Mouse (Mus musculus): ENCODE measurements around the gene Gnl3l. TPM values are rescaled to one million over a fixed set of nuclear protein-coding genes. Genes with fewer than 3 reads are reported as not detected.

Gnl3l gene
- total and polyA plus RNA-seq, 3 experiments = 44.3 to 61.9 (median 49.6) TPM

DNA sequence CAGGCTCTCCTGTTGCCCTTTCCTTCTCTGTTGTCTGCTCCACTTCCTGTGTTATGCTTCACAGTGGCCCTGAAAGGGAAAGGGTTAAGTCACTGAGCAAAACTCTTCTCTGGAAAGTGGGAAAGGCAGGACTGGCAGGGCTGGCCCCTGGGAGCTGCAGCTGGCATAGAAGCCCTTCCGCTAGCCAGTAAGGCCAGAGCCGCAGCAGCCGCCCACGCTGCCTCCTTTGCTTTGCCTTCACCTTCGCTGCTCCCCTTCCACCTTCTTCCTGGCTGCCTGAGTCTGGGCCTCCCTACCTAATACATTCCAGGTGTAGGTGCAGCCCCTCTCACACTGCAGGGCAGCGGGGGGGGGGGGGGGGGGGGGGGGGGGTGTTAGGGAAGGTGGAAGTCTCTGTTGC is 37.4 kb upstream of the Gnl3l start:
- no peak for DNase-seq (ENCODE audit: low read depth, low spot score)
- no peak overlapping the region for H3K4me3 ChIP-seq (ENCODE audit: control insufficient read depth in 1 of 2, insufficient read depth in 1 of 2, low read depth in 2 of 2, low read length in 2 of 2)
- no peaks in the 10 kb centered on the region for H3K4me1 ChIP-seq (ENCODE audit: control insufficient read depth in 1 of 2, insufficient read depth in 2 of 2, low read length in 2 of 2)
- H3K27me3 ChIP-seq (ENCODE audit: control insufficient read depth in 1 of 2, insufficient read depth in 2 of 2, low read length in 2 of 2) = no peaks in the 10 kb centered on the region
- no peaks in the 10 kb centered on the region for H3K36me3 ChIP-seq (ENCODE audit: control insufficient read depth in 1 of 2, insufficient read depth in 2 of 2, low read length in 2 of 2)
- no peaks in the 10 kb centered on the region for H3K79me2 ChIP-seq (ENCODE audit: control insufficient read depth, insufficient read depth, low read length, poor library complexity)
- TF ChIP-seq KAT2A (conservative IDR thresholded peaks at IDR 0.05; ENCODE audit: low read depth, low read length) (no peak), USF2 (IDR thresholded peaks at IDR 0.05; ENCODE audit: borderline replicate concordance in 1 of 2, insufficient read depth in 1 of 2, low read depth in 1 of 2, low read length in 2 of 2) (no peak), ZMIZ1 (IDR thresholded peaks at IDR 0.05; ENCODE audit: low read depth, low read length) (no peak), NELFE (IDR thresholded peaks at IDR 0.05; ENCODE audit: low read depth, low read length) (no peak), MEF2A (IDR thresholded peaks at IDR 0.05; ENCODE audit: extremely low read depth, insufficient replicate concordance, low read depth, low read length, poor library complexity, severe bottlenecking) (no peak), SIN3A (IDR thresholded peaks at IDR 0.05; ENCODE audit: low read length) (no peak), MAX (IDR thresholded peaks at IDR 0.05; ENCODE audit: low read length) (no peak), CHD1 (IDR thresholded peaks at IDR 0.05; ENCODE audit: low read depth, low read length) (no peak), BHLHE40 (IDR thresholded peaks at IDR 0.05; ENCODE audit: borderline replicate concordance, low read depth, low read length) (no peak), TCF12 (IDR thresholded peaks at IDR 0.05; ENCODE audit: low read depth, low read length) (no peak), MXI1 (IDR thresholded peaks at IDR 0.05; ENCODE audit: low read depth, low read length) (no peak), SMC3 (IDR thresholded peaks at IDR 0.05; ENCODE audit: low read depth, low read length) (no peak), POLR2AphosphoS2 (IDR thresholded peaks at IDR 0.05; ENCODE audit: low read length) (no peak), CTCF (IDR thresholded peaks at IDR 0.05 in 2 of 3, conservative IDR thresholded peaks at IDR 0.05 in 1 of 3; ENCODE audit: control insufficient read depth in 1 of 3, insufficient read depth in 1 of 3, low read depth in 2 of 3, low read length in 3 of 3, poor library complexity in 1 of 3, severe bottlenecking in 1 of 3) (no peak), ZKSCAN1 (IDR thresholded peaks at IDR 0.05; ENCODE audit: low read depth, low read length) (no peak), EP300 (IDR thresholded peaks at IDR 0.05; ENCODE audit: low read depth in 1 of 2, low read length in 2 of 2) (no peak), GATA1 (IDR thresholded peaks at IDR 0.05; ENCODE audit: low read depth, low read length) (no peak), ETS1 (IDR thresholded peaks at IDR 0.05; ENCODE audit: low read depth, low read length) (no peak)
- no peak overlapping the region for H3K27ac ChIP-seq (ENCODE audit: control insufficient read depth, low read depth, low read length)
- H3K9me3 ChIP-seq (replicated peaks; ENCODE audit: insufficient read depth, low read length) = no peaks in the 10 kb centered on the region
- no peak overlapping the region for H3K9ac ChIP-seq (ENCODE audit: control insufficient read depth, low read depth, low read length, poor library complexity, severe bottlenecking)

DNA sequence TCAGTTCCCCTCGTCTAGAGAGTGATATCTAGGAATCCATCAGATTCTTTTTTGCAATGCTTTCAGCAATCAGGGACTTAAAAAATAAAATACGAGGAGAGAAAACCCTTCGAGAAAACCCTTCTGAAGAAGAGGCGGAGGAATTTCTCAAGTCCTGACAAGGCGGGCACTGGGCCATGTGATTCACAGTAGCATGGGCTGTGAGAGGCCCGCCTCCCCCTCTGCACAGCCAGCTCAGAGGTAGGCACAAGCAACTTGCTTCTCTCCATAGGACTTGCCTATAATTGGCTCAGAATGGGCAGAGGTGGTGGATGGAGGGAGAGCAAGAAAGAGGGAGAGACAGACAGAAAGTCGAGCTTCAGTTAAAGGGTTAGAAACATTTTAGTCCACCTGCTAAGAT is 33.2 kb upstream of the Gnl3l start:
- DNase-seq (ENCODE audit: low read depth, low spot score) = no peak
- no peaks in the 10 kb centered on the region for H3K27me3 ChIP-seq (ENCODE audit: control insufficient read depth in 1 of 2, insufficient read depth in 2 of 2, low read length in 2 of 2)
- H3K9ac ChIP-seq (ENCODE audit: control insufficient read depth, low read depth, low read length, poor library complexity, severe bottlenecking) = no peak overlapping the region
- no peaks in the 10 kb centered on the region for H3K36me3 ChIP-seq (ENCODE audit: control insufficient read depth in 1 of 2, insufficient read depth in 2 of 2, low read length in 2 of 2)
- TF ChIP-seq ZC3H11A (IDR thresholded peaks at IDR 0.05; ENCODE audit: low read depth, low read length) (no peak), POLR2AphosphoS2 (IDR thresholded peaks at IDR 0.05; ENCODE audit: low read length) (no peak), ZNF384 (IDR thresholded peaks at IDR 0.05; ENCODE audit: low read depth, low read length) (no peak), KAT2A (conservative IDR thresholded peaks at IDR 0.05; ENCODE audit: low read depth, low read length) (no peak), GABPA (IDR thresholded peaks at IDR 0.05; ENCODE audit: low read depth, low read length) (no peak), CHD2 (IDR thresholded peaks at IDR 0.05; ENCODE audit: low read length) (no peak), NELFE (IDR thresholded peaks at IDR 0.05; ENCODE audit: low read depth, low read length) (no peak), MEF2A (IDR thresholded peaks at IDR 0.05; ENCODE audit: extremely low read depth, insufficient replicate concordance, low read depth, low read length, poor library complexity, severe bottlenecking) (no peak), UBTF (IDR thresholded peaks at IDR 0.05; ENCODE audit: borderline replicate concordance, insufficient read depth, low read depth, low read length) (no peak), MAZ (IDR thresholded peaks at IDR 0.05; ENCODE audit: low read depth, low read length) (no peak), MAX (IDR thresholded peaks at IDR 0.05; ENCODE audit: low read length) (no peak), TBP (IDR thresholded peaks at IDR 0.05; ENCODE audit: low read depth, low read length) (no peak), RCOR1 (IDR thresholded peaks at IDR 0.05; ENCODE audit: low read depth, low read length) (no peak), TCF12 (IDR thresholded peaks at IDR 0.05; ENCODE audit: low read depth, low read length) (no peak), USF2 (IDR thresholded peaks at IDR 0.05; ENCODE audit: borderline replicate concordance in 1 of 2, insufficient read depth in 1 of 2, low read depth in 1 of 2, low read length in 2 of 2) (no peak), MAFK (IDR thresholded peaks at IDR 0.05; ENCODE audit: borderline replicate concordance, low read depth, low read length) (no peak), CHD1 (IDR thresholded peaks at IDR 0.05; ENCODE audit: low read depth, low read length) (no peak), JUND (IDR thresholded peaks at IDR 0.05; ENCODE audit: low read depth, low read length) (no peak), ELF1 (IDR thresholded peaks at IDR 0.05; ENCODE audit: low read depth, low read length) (no peak), TAL1 (IDR thresholded peaks at IDR 0.05; ENCODE audit: low read length) (no peak)
- no peak overlapping the region for H3K27ac ChIP-seq (ENCODE audit: control insufficient read depth, low read depth, low read length)
- H3K9me3 ChIP-seq (replicated peaks; ENCODE audit: insufficient read depth, low read length) = no peaks in the 10 kb centered on the region
- no peaks in the 10 kb centered on the region for H3K79me2 ChIP-seq (ENCODE audit: control insufficient read depth, insufficient read depth, low read length, poor library complexity)
- H3K4me1 ChIP-seq (ENCODE audit: control insufficient read depth in 1 of 2, insufficient read depth in 2 of 2, low read length in 2 of 2) = no peaks in the 10 kb centered on the region
- H3K4me3 ChIP-seq (ENCODE audit: control insufficient read depth in 1 of 2, insufficient read depth in 1 of 2, low read depth in 2 of 2, low read length in 2 of 2) = no peak overlapping the region

All from MEL (cell line).